Mouse (Mus musculus): ENCODE data around the gene Dscam. TPM values are rescaled to one million over a fixed set of nuclear protein-coding genes. Genes with fewer than 3 reads are reported as not detected.

Dscam gene
- polyA plus RNA-seq, 3 experiments from 2014 or later = 0.79 to 2.3 (median 1.0) TPM

- ATAC-seq = no peak
Observed at GRCm38 (mm10) chr16:97017171-97017738, 153.3 kb downstream of the Dscam start.

GRCm38 (mm10) chr16:97016244-97016850 lies 154.2 kb downstream of the Dscam start:
- no peak for ATAC-seq

GRCm38 (mm10) chr16:97014343-97014742 lies 156.2 kb downstream of the Dscam start:
- no peak for ATAC-seq

GRCm38 (mm10) chr16:97009116-97010055 lies 161.2 kb downstream of the Dscam start:
- ATAC-seq = no peak

GRCm38 (mm10) chr16:97007892-97008527 lies 162.5 kb downstream of the Dscam start:
- no peak for ATAC-seq

- no peak for ATAC-seq
Observed at GRCm38 (mm10) chr16:97006854-97007182, 163.7 kb downstream of the Dscam start.

- no peak for ATAC-seq
Observed at GRCm38 (mm10) chr16:97006041-97006853, 164.3 kb downstream of the Dscam start.

GRCm38 (mm10) chr16:97003965-97004364 lies 166.6 kb downstream of the Dscam start:
- ATAC-seq = no peak

- no peak for ATAC-seq
Observed at GRCm38 (mm10) chr16:97002837-97003236, 167.7 kb downstream of the Dscam start.

- ATAC-seq = no peak
Observed at GRCm38 (mm10) chr16:97002189-97002588, 168.4 kb downstream of the Dscam start.

- no peak for ATAC-seq
Observed at GRCm38 (mm10) chr16:96996854-96997253, 173.7 kb downstream of the Dscam start.

- no peak for ATAC-seq
Observed at GRCm38 (mm10) chr16:96995858-96996257, 174.7 kb downstream of the Dscam start.

GRCm38 (mm10) chr16:96987396-96987795 lies 183.2 kb downstream of the Dscam start:
- no peak for ATAC-seq

- no peak for ATAC-seq
Observed at GRCm38 (mm10) chr16:96973300-96973699, 197.3 kb downstream of the Dscam start.

- no peak for ATAC-seq
Observed at GRCm38 (mm10) chr16:96971768-96972167, 198.8 kb downstream of the Dscam start.

- ATAC-seq = no peak
Observed at GRCm38 (mm10) chr16:96970412-96970811, 200.1 kb downstream of the Dscam start.

- ATAC-seq = no peak
Observed at GRCm38 (mm10) chr16:96969643-96970042, 200.9 kb downstream of the Dscam start.

GRCm38 (mm10) chr16:96968885-96969480 lies 201.6 kb downstream of the Dscam start:
- ATAC-seq = no peak

- ATAC-seq = no peak
Observed at GRCm38 (mm10) chr16:96959695-96960094, 210.9 kb downstream of the Dscam start.

- no peak for ATAC-seq
Observed at GRCm38 (mm10) chr16:96945468-96946302, 224.9 kb downstream of the Dscam start.

GRCm38 (mm10) chr16:96943648-96944047 lies 226.9 kb downstream of the Dscam start:
- no peak for ATAC-seq

Data from inflammation-experienced regulatory T-cells, adult 6 months (primary cell).